Mouse (Mus musculus) forebrain, embryonic 11.5 days (tissue): ENCODE measurements around the gene Svs6. TPM values are rescaled to one million over a fixed set of nuclear protein-coding genes. Genes with fewer than 3 reads are reported as not detected.

Experiments
- ATAC-seq: fragments of 200-750 bp; cut with Nextera tagmentation; replicated peaks from 2 replicates; pipeline ENCODE4 v1.8.0; 2017; ENCODE audit warnings: moderate TSS enrichment; ENCODE audit not compliant: low FRiP score
- DNase-seq: peaks from one replicate; pipeline ENCODE4 v3.0.0-alpha.2; 2017; ENCODE audit warnings: low spot score
- H3K27ac ChIP-seq: fragments of 300-500 bp; sonication (generic); 2 replicates; pipeline ENCODE4 v1.5.1; 2014; ENCODE audit warnings: low read depth, low read length
- H3K27me3 ChIP-seq: fragments of 300-500 bp; sonication (generic); 2 replicates; pipeline ENCODE4 v1.6.1; 2014; ENCODE audit warnings: mild to moderate bottlenecking, low read length, mixed read lengths; ENCODE audit not compliant: control insufficient read depth, insufficient read depth
- H3K36me3 ChIP-seq: fragments of 300-500 bp; sonication (generic); 2 replicates; pipeline ENCODE4 v1.6.1; 2014; ENCODE audit warnings: mild to moderate bottlenecking, low read length, moderate library complexity, mixed read lengths; ENCODE audit not compliant: control insufficient read depth, insufficient read depth
- H3K4me1 ChIP-seq: fragments of 300-500 bp; sonication (generic); replicated peaks from 2 replicates; pipeline ENCODE4 v1.6.1; 2014; ENCODE audit warnings: low read length, mixed read lengths; ENCODE audit not compliant: control insufficient read depth, insufficient read depth
- H3K4me2 ChIP-seq: fragments of 300-500 bp; sonication (generic); 2 replicates; pipeline ENCODE4 v1.6.1; 2014; ENCODE audit warnings: low read depth, mild to moderate bottlenecking, low read length, moderate library complexity, mixed read lengths; ENCODE audit not compliant: severe bottlenecking
- H3K4me3 ChIP-seq: fragments of 300-500 bp; sonication (generic); 2 replicates; pipeline ENCODE4 v1.5.1; 2014; ENCODE audit warnings: low read depth, low read length
- H3K9ac ChIP-seq: fragments of 300-500 bp; sonication (generic); 2 replicates; pipeline ENCODE4 v1.6.1; 2014; ENCODE audit warnings: low read length
- H3K9me3 ChIP-seq: fragments of 300-500 bp; sonication (generic); 2 replicates; pipeline ENCODE4 v1.6.1; 2016; ENCODE audit warnings: low read length, mixed read lengths; ENCODE audit not compliant: control insufficient read depth
- WGBS: fragments of 180-500 bp; shearing (Covaris S2); extraction: QIAGEN DNeasy Blood & Tissue Kit; methylation state at CpG from one replicate; pipeline ENCODE4 v1.1.7; 2014; 5-methylcytosine and 5-hydroxymethylcytosine counted together
- polyA plus RNA-seq: library from polyadenylated mRNA; unstranded; fragments of >200 nt; fragmentation: Nextera tagmentation; extraction: Ambion mirVana; gene quantifications from 2 replicates; pipeline ENCODE4 v1.2.1, GENCODE M21; 2014

The Svs6 gene
- polyA plus RNA-seq, 1 experiment from 2014 or later, result not detected

- Histone ChIP-seq H3K4me1 (no peaks in the 10 kb centered on the region), H3K36me3 (no peaks in the 10 kb centered on the region), H3K9ac (no peak overlapping the region), H3K27ac (no peak overlapping the region), H3K4me3 (no peak overlapping the region), H3K4me2 (no peak overlapping the region), H3K9me3 (no peaks in the 10 kb centered on the region; the same call in 1 of the 2 replicates), H3K27me3 (no peaks in the 10 kb centered on the region)
- WGBS, result 95% methylated on average over 3 of the region's 3 CpGs
- peak; percentile 60 for DNase-seq
- ATAC-seq, result no peak
These were observed 32.4 kb downstream of the Svs6 start for GRCm38 (mm10) chr2:164348980-164349379.

DNA sequence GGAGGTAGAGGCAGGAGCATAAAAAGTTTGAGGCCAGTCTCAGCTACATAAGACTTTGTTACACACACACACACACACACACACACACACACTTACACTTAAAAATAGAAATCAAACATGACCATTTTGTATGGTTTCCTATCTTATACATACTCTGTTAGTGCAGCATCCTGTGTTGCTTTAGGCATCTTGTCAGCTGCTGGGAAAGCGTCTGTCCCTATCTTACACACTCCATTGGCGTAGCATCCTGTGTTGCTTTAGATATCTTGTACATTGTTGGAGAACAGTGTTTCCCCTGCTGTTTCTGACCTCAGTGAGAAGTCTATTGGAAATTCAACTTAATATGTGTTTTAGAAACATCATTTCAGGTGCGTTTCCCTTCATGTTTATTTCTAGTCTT lies 36.1 kb downstream of the Svs6 start:
- Histone ChIP-seq H3K27ac (no peak overlapping the region), H3K4me2 (no peak overlapping the region), H3K9me3 (no peaks in the 10 kb centered on the region; the same call in 1 of the 2 replicates), H3K36me3 (no peaks in the 10 kb centered on the region), H3K4me3 (no peak overlapping the region), H3K9ac (no peak overlapping the region), H3K27me3 (no peaks in the 10 kb centered on the region), H3K4me1 (no peaks in the 10 kb centered on the region)
- ATAC-seq, result no peak
- WGBS, result 87% methylated on average over 3 of the region's 3 CpGs
- no peak for DNase-seq

DNA sequence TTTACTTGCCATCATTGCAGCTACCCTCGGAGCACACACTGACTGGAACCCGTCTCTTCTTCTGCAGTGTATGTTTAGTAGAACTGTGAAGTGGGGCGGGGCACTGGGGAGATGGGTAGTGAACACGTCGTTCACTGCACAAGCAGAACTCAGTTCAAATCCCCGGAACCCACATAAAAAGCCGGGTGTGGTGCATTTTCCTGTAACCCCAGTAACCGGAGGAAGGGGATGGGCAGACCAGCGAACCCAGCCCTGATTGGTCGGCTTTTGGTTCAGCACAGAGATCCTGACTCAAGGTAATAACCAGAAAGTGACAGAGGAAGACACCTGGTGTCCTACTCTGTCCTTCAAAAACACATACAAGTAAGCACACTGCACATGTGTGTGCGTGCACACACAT lies 36.8 kb downstream of the Svs6 start:
- no peak for DNase-seq
- Histone ChIP-seq H3K4me1 (no peaks in the 10 kb centered on the region), H3K4me3 (no peak overlapping the region), H3K9me3 (no peaks in the 10 kb centered on the region; the same call in 1 of the 2 replicates), H3K36me3 (no peaks in the 10 kb centered on the region), H3K27me3 (no peaks in the 10 kb centered on the region), H3K9ac (no peak overlapping the region), H3K4me2 (no peak overlapping the region), H3K27ac (no peak overlapping the region)
- WGBS, result 92% methylated on average over 11 of the region's 11 CpGs
- ATAC-seq, result no peak

DNA sequence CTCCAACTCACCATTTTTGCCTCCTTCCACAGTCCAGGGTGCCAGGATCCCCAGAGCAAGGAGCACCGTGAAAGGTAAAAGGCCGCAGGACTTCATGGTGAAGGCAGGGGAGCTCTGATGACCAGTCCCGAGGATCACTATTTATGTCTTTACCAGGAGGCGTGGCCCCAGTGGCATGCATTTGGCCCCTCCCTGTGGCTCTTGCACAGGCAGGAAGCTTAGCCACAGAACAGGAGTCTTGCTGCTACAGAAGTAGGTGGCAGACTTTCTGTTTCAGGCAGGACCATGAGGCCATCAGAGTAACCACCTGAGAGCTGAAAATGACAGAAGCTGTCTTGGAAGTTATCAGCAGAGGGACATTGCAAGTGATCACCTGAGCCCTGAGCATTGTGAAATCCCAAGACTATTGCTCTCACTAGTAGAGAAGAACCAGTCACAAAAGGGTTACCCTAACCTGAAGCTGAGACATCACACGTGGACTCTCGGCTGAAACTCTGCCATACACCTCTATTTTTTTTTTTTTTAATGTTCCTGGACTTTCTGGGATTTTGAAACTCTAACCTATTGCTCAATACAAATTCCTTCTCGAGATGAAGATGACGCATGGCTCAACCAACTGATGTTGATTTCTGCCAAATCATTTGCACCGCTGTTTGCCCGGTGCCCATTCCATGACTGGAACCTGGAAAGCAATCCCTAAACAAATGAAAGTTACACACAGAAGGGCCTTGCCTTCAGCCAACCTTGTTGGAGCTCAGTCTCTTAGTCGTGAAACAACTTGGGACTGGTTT lies 39.8 kb downstream of the Svs6 start:
- H3K4me3 ChIP-seq, result no peak overlapping the region
- no peak for ATAC-seq
- no peaks in the 10 kb centered on the region for H3K36me3 ChIP-seq
- no peak overlapping the region for H3K27ac ChIP-seq
- no peak for DNase-seq
- WGBS, result 77% methylated on average over 11 of the region's 11 CpGs
- no peak overlapping the region for H3K9ac ChIP-seq
- H3K9me3 ChIP-seq, result no peaks in the 10 kb centered on the region
- no peak overlapping the region for H3K4me2 ChIP-seq
- H3K4me1 ChIP-seq, result no peaks in the 10 kb centered on the region
- H3K27me3 ChIP-seq, result no peaks in the 10 kb centered on the region

GRCm38 (mm10) chr2:164358373-164358772 lies 41.8 kb downstream of the Svs6 start:
- ATAC-seq, result no peak

GRCm38 (mm10) chr2:164359031-164359430 lies 42.5 kb downstream of the Svs6 start:
- ATAC-seq (no peak), DNase-seq (no peak)
- Histone ChIP-seq H3K9me3 (no peaks in the 10 kb centered on the region), H3K27me3 (no peaks in the 10 kb centered on the region), H3K4me3 (no peak overlapping the region), H3K4me1 (no peaks in the 10 kb centered on the region), H3K4me2 (no peak overlapping the region), H3K9ac (no peak overlapping the region), H3K27ac (no peak overlapping the region), H3K36me3 (no peaks in the 10 kb centered on the region)
- WGBS, result 82% methylated on average over 5 of the region's 5 CpGs

More at GRCm38 (mm10) chr2:164358373-164358772, 41.8 kb downstream of the Svs6 start:
- DNase-seq, result no peak
- Histone ChIP-seq H3K4me1 (no peaks in the 10 kb centered on the region), H3K4me2 (no peak overlapping the region), H3K36me3 (no peaks in the 10 kb centered on the region), H3K27me3 (no peaks in the 10 kb centered on the region), H3K4me3 (no peak overlapping the region), H3K27ac (no peak overlapping the region), H3K9me3 (no peaks in the 10 kb centered on the region), H3K9ac (no peak overlapping the region)
- WGBS, result 80% methylated on average over 3 of the region's 3 CpGs

DNA sequence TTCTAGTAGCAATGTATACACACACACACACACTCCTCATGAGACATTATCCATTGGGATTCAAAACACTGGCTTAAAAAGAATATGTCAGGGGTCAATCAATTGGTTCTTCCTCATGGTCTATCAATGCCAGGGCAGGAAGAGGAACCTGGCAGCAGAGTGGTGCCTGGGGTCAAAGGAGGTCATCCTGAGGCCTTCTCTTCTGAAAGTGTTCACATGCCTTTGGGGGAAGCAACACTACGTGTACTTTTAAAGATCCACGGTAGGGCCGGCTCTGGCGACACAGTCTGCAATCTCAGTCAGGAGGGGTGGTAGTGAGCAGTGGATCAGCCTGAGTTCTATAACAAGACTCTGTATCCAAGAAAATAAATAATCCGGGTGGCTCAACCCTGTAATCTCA lies 43.1 kb downstream of the Svs6 start:
- ATAC-seq (no peak), DNase-seq (no peak)
- Histone ChIP-seq H3K9me3 (no peaks in the 10 kb centered on the region), H3K4me3 (no peak overlapping the region), H3K27ac (no peak overlapping the region), H3K27me3 (no peaks in the 10 kb centered on the region), H3K4me1 (no peaks in the 10 kb centered on the region), H3K4me2 (no peak overlapping the region), H3K9ac (no peak overlapping the region), H3K36me3 (no peaks in the 10 kb centered on the region)
- 84% methylated on average over 5 of the region's 5 CpGs for WGBS

DNA sequence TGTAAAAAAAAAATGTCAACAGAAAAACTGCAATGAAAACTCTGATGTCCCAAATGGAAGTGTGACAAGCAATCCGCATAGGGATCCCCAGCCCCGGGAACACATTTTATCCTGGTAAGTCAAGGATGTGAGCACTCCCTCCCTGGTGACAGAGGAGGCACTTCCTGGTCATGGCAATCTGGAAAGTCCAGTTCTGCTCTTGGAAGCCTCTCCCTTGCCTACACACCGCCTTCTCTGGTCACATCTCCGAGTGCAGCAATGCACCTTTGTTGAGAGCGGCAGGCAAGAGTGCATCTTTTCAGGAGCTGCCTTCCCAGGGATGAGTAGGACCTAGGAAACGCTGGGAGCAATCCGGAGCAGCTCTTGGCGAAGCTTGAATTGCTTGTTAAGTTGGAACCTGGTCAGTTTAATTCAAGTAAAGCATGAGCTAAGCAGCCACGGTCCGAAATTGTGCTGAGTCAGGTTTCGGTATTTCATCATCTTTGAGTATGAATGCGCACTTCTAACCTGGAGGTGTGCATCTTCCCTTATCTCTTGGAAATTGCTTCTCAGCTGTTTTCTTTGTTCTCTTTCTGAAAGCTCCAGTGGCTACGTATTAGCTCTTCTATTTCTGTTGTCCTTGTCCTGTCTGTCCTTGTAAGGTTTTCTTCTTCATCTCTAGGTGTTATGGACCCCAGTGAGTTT lies 44.6 kb downstream of the Svs6 start:
- no peak for DNase-seq

More for the DNA sequence above, 44.6 kb downstream of the Svs6 start:
- Histone ChIP-seq H3K36me3 (no peaks in the 10 kb centered on the region), H3K27me3 (no peaks in the 10 kb centered on the region), H3K4me1 (no peaks in the 10 kb centered on the region), H3K4me3 (no peak overlapping the region), H3K9ac (no peak overlapping the region), H3K9me3 (no peaks in the 10 kb centered on the region), H3K27ac (no peak overlapping the region), H3K4me2 (no peak overlapping the region)
- no peak for ATAC-seq
- WGBS, result 30% methylated on average over 13 of the region's 13 CpGs
